Mouse (Mus musculus) heart, postnatal 0 days (tissue): ENCODE measurements around the gene Tbxas1. TPM values are rescaled to one million over a fixed set of nuclear protein-coding genes. Genes with fewer than 3 reads are reported as not detected.

Source experiments
- ATAC-seq: fragments of 200-750 bp; cut with Nextera tagmentation; 2 replicates; pipeline ENCODE4 v1.8.0; 2017; ENCODE audit warnings: low read depth, moderate number of reproducible peaks, moderate library complexity; ENCODE audit not compliant: insufficient read depth
- DNase-seq: peaks from one replicate; pipeline ENCODE4 v3.0.0-alpha.2; 2016; ENCODE audit warnings: low spot score
- H3K27ac ChIP-seq: fragments of 300-500 bp; sonication (generic); 2 replicates; pipeline ENCODE4 v1.5.1; 2014; ENCODE audit warnings: low read depth, mild to moderate bottlenecking
- H3K27me3 ChIP-seq: fragments of 300-500 bp; sonication (generic); 2 replicates; pipeline ENCODE4 v1.6.1; 2014; ENCODE audit warnings: low read length, mixed read lengths; ENCODE audit not compliant: control insufficient read depth, insufficient read depth
- H3K36me3 ChIP-seq: fragments of 300-500 bp; sonication (generic); replicated peaks from 2 replicates; pipeline ENCODE4 v1.6.1; 2014; ENCODE audit warnings: low read length, mixed read lengths; ENCODE audit not compliant: control insufficient read depth, insufficient read depth
- H3K4me1 ChIP-seq: fragments of 300-500 bp; sonication (generic); 2 replicates; pipeline ENCODE4 v1.6.1; 2014; ENCODE audit warnings: antibody characterized with exemption; ENCODE audit not compliant: control insufficient read depth, insufficient read depth
- H3K4me2 ChIP-seq: fragments of 300-500 bp; sonication (generic); 2 replicates; pipeline ENCODE4 v1.6.1; 2014; ENCODE audit warnings: low read depth, mild to moderate bottlenecking, low read length, moderate library complexity
- H3K4me3 ChIP-seq: fragments of 300-500 bp; sonication (generic); 2 replicates; pipeline ENCODE4 v1.5.1; 2014; ENCODE audit warnings: low read depth, low read length
- H3K9ac ChIP-seq: fragments of 300-500 bp; sonication (generic); replicated peaks from 2 replicates; pipeline ENCODE4 v1.6.1; 2014; ENCODE audit warnings: low read depth, low read length, mixed read lengths
- H3K9me3 ChIP-seq: fragments of 300-500 bp; sonication (generic); replicated peaks from 2 replicates; pipeline ENCODE4 v1.6.1; 2016; ENCODE audit warnings: low read length; ENCODE audit not compliant: control insufficient read depth
- CTCF ChIP-seq: IDR thresholded peaks from 2 replicates; pipeline ENCODE4 v1.5.1; 2016; ENCODE audit warnings: antibody characterized with exemption, control low read depth, low read depth
- EP300 ChIP-seq: IDR thresholded peaks from 2 replicates; pipeline ENCODE4 v1.6.1; 2016; ENCODE audit warnings: antibody characterized with exemption, low read depth
- WGBS: fragments of 180-500 bp; shearing (Covaris S2); extraction: QIAGEN DNeasy Blood & Tissue Kit; methylation state at CpG from one replicate; pipeline ENCODE4 v1.1.7; 2014; 5-methylcytosine and 5-hydroxymethylcytosine counted together
- polyA plus RNA-seq: library from polyadenylated mRNA; unstranded; fragments of >200 nt; fragmentation: Nextera tagmentation; extraction: Ambion mirVana; gene quantifications from 2 replicates; pipeline ENCODE4 v1.2.1, GENCODE M21; 2015
- total RNA-seq: library from RNA; depleted of rRNA; stranded (reverse); fragments of >200 nt; gene quantifications from 2 replicates; pipeline ENCODE4 v1.2.3, GENCODE M21; 2014; ENCODE audit warnings: low replicate concordance

Gene Tbxas1
- total and polyA plus RNA-seq, 2 experiments from 2014 or later, result 0.64 to 1.6 TPM

DNA sequence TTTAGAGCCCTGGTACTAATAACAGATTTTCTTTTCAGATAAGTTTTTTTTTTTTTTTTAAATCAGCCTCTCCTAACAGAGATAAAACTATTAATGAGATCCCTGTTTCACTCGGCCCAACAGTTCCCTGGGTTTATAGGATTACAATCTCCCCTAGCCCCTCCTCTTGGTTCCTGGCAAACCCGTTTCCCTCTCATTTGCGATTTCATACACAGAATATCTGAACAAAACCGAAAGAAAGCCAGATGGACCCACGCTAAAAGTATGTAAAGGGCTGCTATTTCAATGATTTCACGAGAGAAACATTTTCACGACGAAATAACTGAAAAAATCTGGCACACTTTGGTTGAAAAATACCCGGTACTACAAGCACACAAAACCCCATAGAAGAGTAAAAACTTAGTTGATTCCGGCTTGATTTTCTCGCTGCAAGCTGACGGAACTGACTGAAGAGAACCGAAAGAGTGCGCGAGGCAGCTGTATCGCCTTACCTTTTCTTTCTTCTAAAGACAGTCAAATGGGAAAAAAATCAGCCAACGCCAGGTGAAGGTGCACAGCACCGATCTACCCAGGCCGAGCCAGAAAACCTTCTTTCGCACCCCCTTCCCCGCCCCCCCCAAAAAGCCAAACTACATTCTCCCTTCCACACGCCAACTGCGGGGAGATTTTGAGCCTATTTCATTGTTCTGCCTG, 493 bp upstream of the Tbxas1 start:
- peaks cover 5% of the 10 kb centered on the region; the same call in 1 of the 2 replicates for H3K4me1 ChIP-seq
- under 1% methylated on average over 23 of the region's 23 CpGs for WGBS
- peak overlapping the region; percentile 100 for H3K4me3 ChIP-seq
- H3K36me3 ChIP-seq, result no peaks in the 10 kb centered on the region; the same call in 1 of the 2 replicates
- H3K9ac ChIP-seq, result peak overlapping the region; percentile 99
- ATAC-seq, result no peak
- TF ChIP-seq CTCF (no peak), EP300 (no peak)
- no peaks in the 10 kb centered on the region for H3K27me3 ChIP-seq
- peak overlapping the region; percentile 88 for H3K4me2 ChIP-seq
- DNase-seq, result peak; percentile 45
- peak overlapping the region; percentile 94 for H3K27ac ChIP-seq
- H3K9me3 ChIP-seq, result no peaks in the 10 kb centered on the region

- Histone ChIP-seq H3K4me1 (peaks cover 5% of the 10 kb centered on the region; the same call in 1 of the 2 replicates), H3K9ac (peak within 1 kb of the TSS; percentile 99), H3K27ac (peak within 1 kb of the TSS; percentile 94), H3K9me3 (no peaks in the 10 kb centered on the region), H3K27me3 (no peaks in the 10 kb centered on the region), H3K36me3 (no peaks in the 10 kb centered on the region), H3K4me3 (peak within 1 kb of the TSS; percentile 100), H3K4me2 (peak within 1 kb of the TSS; percentile 88)
- DNase-seq, result peak; percentile 86
- peak; percentile 96 for ATAC-seq
- TF ChIP-seq EP300 (no peak), CTCF (peak; percentile 23; the same call in 1 of the 2 replicates)
- WGBS, result under 1% methylated on average over 77 of the region's 108 CpGs
These were observed 1.1 kb downstream of the Tbxas1 start, which contains the start of gene Hipk2 for GRCm38 (mm10) chr6:38876071-38876911. Gene Hipk2 (minus strand): TSS chr6:38876165.

- Histone ChIP-seq H3K27ac (no peak overlapping the region), H3K4me1 (peaks cover 5% of the 10 kb centered on the region; the same call in 1 of the 2 replicates), H3K9ac (no peak overlapping the region), H3K36me3 (no peaks in the 10 kb centered on the region), H3K4me2 (no peak overlapping the region), H3K9me3 (no peaks in the 10 kb centered on the region), H3K27me3 (no peaks in the 10 kb centered on the region), H3K4me3 (no peak overlapping the region)
- DNase-seq, result no peak
- no peak for ATAC-seq
- WGBS, result 90% methylated on average over 2 of the region's 2 CpGs
- no peak for TF ChIP-seq EP300
- no peak for TF ChIP-seq CTCF
These were observed 2.5 kb downstream of the Tbxas1 start for GRCm38 (mm10) chr6:38877674-38878073.

- no peak overlapping the region for H3K9ac ChIP-seq
- no peaks in the 10 kb centered on the region for H3K36me3 ChIP-seq
- TF ChIP-seq EP300, result no peak
- no peak for TF ChIP-seq CTCF
- no peak overlapping the region for H3K4me2 ChIP-seq
- no peaks in the 10 kb centered on the region for H3K4me1 ChIP-seq
- WGBS, result 78% methylated on average over 2 of the region's 2 CpGs
- no peak overlapping the region for H3K27ac ChIP-seq
- DNase-seq (no peak), ATAC-seq (no peak)
- H3K27me3 ChIP-seq, result no peaks in the 10 kb centered on the region
- no peaks in the 10 kb centered on the region for H3K9me3 ChIP-seq
- H3K4me3 ChIP-seq, result no peak overlapping the region
These were observed 6.3 kb downstream of the Tbxas1 start for GRCm38 (mm10) chr6:38881468-38881867.

- no peaks in the 10 kb centered on the region for H3K27me3 ChIP-seq
- no peak overlapping the region for H3K9ac ChIP-seq
- ATAC-seq (no peak), DNase-seq (no peak)
- H3K4me1 ChIP-seq, result no peaks in the 10 kb centered on the region
- H3K36me3 ChIP-seq, result no peaks in the 10 kb centered on the region
- 68% methylated on average over 6 of the region's 6 CpGs for WGBS
- no peaks in the 10 kb centered on the region for H3K9me3 ChIP-seq
- H3K4me2 ChIP-seq, result no peak overlapping the region
- no peak overlapping the region for H3K27ac ChIP-seq
- no peak overlapping the region for H3K4me3 ChIP-seq
- TF ChIP-seq EP300 (no peak), CTCF (no peak)
These were observed 6.8 kb downstream of the Tbxas1 start for GRCm38 (mm10) chr6:38881975-38882374.
